Mouse (Mus musculus) limb, embryonic 10.5 days (tissue): ENCODE results near the gene Trpd52l3. TPM values are rescaled to one million over a fixed set of nuclear protein-coding genes. Genes with fewer than 3 reads are reported as not detected.
"Not testable (repeated sequence)": the region's sequence is repeated elsewhere in the genome, so short reads cannot be mapped to it uniquely, and the experiment has no call there.

Experiments used
- DNase-seq: peaks from one replicate; pipeline ENCODE4 v3.0.0-alpha.2; 2017; ENCODE audit warnings: low spot score
- H3K27ac ChIP-seq: fragments of 300-500 bp; sonication (generic); 2 replicates; pipeline ENCODE4 v1.5.1; 2016; ENCODE audit warnings: mild to moderate bottlenecking
- H3K27me3 ChIP-seq: fragments of 300-500 bp; sonication (generic); 2 replicates; pipeline ENCODE4 v1.6.1; 2016; ENCODE audit warnings: low read depth, mild to moderate bottlenecking; ENCODE audit not compliant: poor library complexity, severe bottlenecking
- H3K36me3 ChIP-seq: fragments of 300-500 bp; sonication (generic); 2 replicates; pipeline ENCODE4 v1.6.1; 2016; ENCODE audit warnings: mild to moderate bottlenecking, moderate library complexity
- H3K4me1 ChIP-seq: fragments of 300-500 bp; sonication (generic); 2 replicates; pipeline ENCODE4 v1.6.1; 2016
- H3K4me3 ChIP-seq: fragments of 300-500 bp; sonication (generic); 2 replicates; pipeline ENCODE4 v1.5.1; 2016; ENCODE audit warnings: mild to moderate bottlenecking, moderate library complexity
- H3K9me3 ChIP-seq: fragments of 300-500 bp; sonication (generic); replicated peaks from 2 replicates; pipeline ENCODE4 v1.6.1; 2016; ENCODE audit warnings: mild to moderate bottlenecking
- WGBS: fragments of 180-500 bp; shearing (Covaris S2); methylation state at CpG from one replicate; pipeline ENCODE4 v1.1.7; 2016; 5-methylcytosine and 5-hydroxymethylcytosine counted together
- polyA plus RNA-seq: library from polyadenylated mRNA; unstranded; fragments of >200 nt; fragmentation: Nextera tagmentation; extraction: Ambion mirVana; gene quantifications from 2 replicates; pipeline ENCODE4 v1.2.1, GENCODE M21; 2016

The Trpd52l3 gene
- polyA plus RNA-seq, 1 experiment from 2014 or later = not detected

DNA sequence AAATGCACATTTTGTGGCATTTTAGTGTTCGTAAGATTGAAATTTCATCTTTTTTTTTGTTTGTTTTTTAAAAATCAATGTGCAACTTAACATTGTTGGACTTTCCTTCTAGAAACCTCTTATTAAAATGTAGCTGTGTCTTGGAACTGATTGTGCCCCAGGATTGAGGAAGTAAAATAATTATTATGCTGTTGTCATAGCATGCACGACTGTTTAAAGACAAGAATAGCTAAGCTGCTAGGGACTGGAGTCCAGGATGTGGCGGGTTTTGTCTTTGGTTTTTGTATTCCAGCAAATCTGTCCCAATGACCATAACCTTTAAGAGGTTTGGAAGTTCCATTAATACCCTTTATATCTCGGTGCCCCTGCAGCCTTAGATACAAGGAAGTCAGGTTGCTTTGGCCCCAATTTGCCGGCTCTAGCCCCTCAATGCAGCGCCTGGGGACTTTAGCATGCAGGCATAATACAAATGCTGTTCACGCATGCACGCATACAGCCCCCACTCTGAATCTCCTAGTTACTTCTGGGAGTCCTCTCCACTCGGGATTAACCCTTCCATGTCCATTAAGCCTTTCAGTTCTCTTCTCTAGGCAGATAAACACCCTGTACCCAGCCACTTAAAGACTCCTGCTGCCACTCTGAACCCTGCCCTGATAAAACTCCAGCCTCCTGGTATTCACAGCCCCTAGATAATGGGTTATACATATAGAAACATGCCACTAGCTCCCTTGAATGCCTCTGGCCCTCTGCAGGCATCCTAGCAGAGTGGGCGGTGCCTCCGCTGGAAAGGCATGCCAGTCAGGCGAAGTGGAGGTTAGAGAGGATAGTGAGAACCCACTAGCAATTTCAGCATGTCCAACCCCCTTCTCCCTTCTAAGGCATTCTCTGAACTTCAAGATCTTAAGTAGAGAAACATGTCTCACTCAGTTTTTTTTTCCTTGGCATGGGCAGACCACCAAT lies 2.9 kb upstream of the Trpd52l3 start:
- H3K27ac ChIP-seq = no peak overlapping the region
- H3K9me3 ChIP-seq = no peaks in the 10 kb centered on the region
- H3K4me3 ChIP-seq = no peak overlapping the region
- WGBS = 79% methylated on average over 12 of the region's 12 CpGs
- H3K27me3 ChIP-seq = no peaks in the 10 kb centered on the region
- no peaks in the 10 kb centered on the region for H3K36me3 ChIP-seq
- H3K4me1 ChIP-seq = no peaks in the 10 kb centered on the region
- no peak for DNase-seq

DNA sequence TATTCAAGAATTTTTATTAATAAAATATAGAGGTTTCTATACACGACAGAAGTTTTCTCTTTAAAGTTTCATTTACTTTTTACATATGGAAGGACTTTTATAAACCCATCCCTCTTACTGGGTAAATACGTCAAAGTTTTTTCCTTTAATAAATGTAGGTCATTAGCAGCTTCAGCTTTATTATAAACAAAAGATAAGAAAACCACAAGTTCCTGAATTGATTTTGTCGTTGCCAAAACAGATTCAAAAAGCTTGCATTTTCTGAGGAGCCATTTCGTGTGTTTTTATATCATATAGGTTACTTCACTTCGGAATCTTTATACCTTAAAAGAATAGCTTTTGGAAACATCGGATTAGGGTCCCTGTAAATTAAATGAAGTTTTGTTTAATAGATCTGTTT lies 2.0 kb upstream of the Trpd52l3 start:
- Histone ChIP-seq H3K27ac (no peak overlapping the region), H3K9me3 (no peaks in the 10 kb centered on the region), H3K4me3 (no peak overlapping the region), H3K4me1 (no peaks in the 10 kb centered on the region), H3K36me3 (no peaks in the 10 kb centered on the region), H3K27me3 (no peaks in the 10 kb centered on the region)
- DNase-seq = no peak
- 84% methylated on average over 6 of the region's 6 CpGs for WGBS

DNA sequence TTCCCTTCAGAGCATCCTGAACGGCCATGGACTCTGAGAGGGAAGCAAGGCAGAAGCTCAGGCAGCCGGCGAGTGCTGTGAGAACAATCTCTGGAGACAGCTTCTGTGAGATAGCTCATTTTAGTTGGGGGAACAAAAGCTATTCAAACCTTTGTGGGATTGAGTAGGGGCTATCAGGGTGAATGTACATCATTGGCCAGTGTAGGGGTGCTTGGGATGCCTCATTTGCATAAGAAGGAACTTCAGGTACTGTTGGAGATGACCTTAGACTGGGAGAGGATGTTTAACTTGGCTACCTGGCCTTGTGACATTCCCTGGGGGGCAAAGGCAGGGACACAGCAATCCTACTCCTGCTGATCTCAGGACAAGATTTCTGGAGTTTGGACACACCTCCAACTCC lies 2.8 kb downstream of the Trpd52l3 start:
- no peaks in the 10 kb centered on the region for H3K9me3 ChIP-seq
- no peaks in the 10 kb centered on the region for H3K36me3 ChIP-seq
- no peak for DNase-seq
- no peaks in the 10 kb centered on the region for H3K4me1 ChIP-seq
- no peak overlapping the region for H3K27ac ChIP-seq
- 80% methylated on average over 3 of the region's 3 CpGs for WGBS
- no peaks in the 10 kb centered on the region for H3K27me3 ChIP-seq
- no peak overlapping the region for H3K4me3 ChIP-seq

DNA sequence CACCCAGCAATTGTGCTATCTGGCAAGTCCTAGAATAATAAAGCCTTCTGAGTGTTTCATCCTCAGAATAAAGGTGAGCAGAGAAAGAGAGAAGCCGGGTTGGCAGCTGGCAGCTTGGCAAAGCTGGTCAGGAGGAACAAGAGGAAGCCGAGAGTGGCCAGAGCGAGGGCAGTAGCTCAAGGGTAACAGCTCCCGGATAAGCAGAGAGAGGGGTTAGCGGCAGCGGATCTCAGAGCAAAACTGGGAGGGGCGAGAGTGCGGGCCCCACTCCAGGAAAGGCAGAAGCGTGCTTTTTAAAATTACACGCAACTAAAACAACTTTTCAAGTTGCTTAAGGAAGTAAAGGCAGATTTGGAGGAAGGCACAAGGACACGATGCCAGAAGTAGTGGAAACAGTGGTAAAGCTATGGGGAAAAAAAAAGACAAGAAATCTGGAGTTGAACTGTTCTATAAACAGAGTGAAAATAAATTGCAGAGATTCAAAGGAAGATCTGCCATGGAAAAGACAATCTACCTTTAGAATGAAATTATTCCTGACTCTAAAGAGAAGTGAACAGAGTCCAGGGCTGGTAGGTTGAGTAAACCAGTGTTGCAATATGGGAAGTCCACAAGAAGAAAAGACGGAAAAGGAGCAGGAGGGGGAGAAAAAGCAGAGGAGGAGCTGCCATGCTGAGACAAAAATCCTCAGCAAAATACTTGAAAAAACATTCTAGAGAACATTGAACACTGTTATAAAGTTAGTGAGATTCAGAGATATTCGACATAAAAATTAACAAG lies 7.1 kb downstream of the Trpd52l3 start:
- Histone ChIP-seq H3K4me1 (no peaks in the 10 kb centered on the region), H3K9me3 (no peaks in the 10 kb centered on the region), H3K36me3 (no peaks in the 10 kb centered on the region), H3K27me3 (no peaks in the 10 kb centered on the region), H3K27ac (no peak overlapping the region), H3K4me3 (no peak overlapping the region)
- no peak for DNase-seq
- WGBS = 80% methylated on average over 13 of the region's 13 CpGs

DNA sequence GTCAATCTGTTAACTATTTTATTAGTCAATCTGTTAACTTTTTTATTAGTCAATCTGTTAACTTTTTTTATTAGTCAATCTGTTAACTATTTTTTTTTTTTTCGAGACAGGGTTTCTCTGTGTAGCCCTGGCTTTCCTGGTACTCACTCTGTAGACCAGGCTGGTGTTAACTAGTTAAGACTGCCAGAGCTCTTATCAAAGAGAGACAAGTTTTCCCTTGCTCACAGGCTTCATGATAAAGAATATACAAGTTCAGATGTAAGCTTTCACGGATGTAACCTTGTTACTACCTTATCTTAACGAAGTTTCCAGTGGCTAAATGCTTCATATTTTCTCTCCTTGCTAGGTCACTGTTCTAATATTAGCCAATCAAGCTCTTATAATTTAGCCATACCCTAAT lies 10.7 kb downstream of the Trpd52l3 start:
- Histone ChIP-seq H3K36me3 (no peaks in the 10 kb centered on the region), H3K9me3 (no peaks in the 10 kb centered on the region), H3K4me1 (no peaks in the 10 kb centered on the region), H3K27me3 (no peaks in the 10 kb centered on the region), H3K4me3 (no peak overlapping the region), H3K27ac (no peak overlapping the region)
- no peak for DNase-seq
- 85% methylated on average over 3 of the region's 3 CpGs for WGBS

DNA sequence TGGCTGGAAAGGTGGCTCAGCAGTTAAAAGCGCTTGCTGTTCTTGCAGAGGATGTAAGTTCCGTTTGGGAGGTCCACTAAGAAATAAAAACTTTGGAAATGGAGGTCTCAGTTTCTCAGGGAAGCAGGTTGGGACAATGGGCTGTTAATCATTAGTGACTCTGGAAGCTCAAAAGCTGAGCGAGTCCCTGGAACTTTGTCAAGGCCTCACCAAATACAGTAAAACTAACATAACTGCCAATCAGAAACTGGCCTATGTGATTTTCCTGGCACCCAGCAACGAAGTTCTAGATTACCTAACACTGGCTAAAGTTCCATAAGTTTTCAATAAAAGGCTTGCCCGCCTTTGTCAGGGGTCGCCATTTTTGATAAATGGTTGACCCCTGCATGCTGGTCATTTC lies 12.6 kb downstream of the Trpd52l3 start:
- Histone ChIP-seq H3K4me1 (no peaks in the 10 kb centered on the region), H3K27ac (no peak overlapping the region), H3K9me3 (no peaks in the 10 kb centered on the region), H3K27me3 (no peaks in the 10 kb centered on the region), H3K4me3 (no peak overlapping the region), H3K36me3 (no peaks in the 10 kb centered on the region)
- no peak for DNase-seq
- WGBS = 81% methylated on average over 6 of the region's 6 CpGs

DNA sequence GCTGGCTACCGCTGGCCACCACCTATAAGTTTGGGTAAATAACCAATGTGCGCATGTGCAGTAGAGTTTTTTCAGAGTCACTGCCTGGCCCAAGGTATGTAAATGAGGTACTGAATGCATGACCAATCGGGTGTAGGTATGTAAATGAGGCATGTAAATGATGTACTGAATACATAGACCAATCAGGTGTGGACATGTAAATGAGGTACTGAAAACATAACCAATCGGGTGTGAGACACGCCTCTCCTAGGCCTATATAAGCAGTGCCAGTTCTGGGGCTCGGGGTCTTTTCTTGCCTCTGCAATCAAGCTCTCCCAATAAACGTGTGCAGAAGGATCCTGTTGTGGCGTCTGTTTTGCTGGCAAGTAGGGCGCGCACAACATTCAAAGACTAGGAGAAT lies 19.8 kb downstream of the Trpd52l3 start:
- DNase-seq, H3K27me3 ChIP-seq, H3K4me3 ChIP-seq, H3K9me3 ChIP-seq, H3K27ac ChIP-seq, H3K36me3 ChIP-seq, H3K4me1 ChIP-seq: not testable (repeated sequence)
- WGBS = 95% methylated on average over 10 of the region's 10 CpGs

DNA sequence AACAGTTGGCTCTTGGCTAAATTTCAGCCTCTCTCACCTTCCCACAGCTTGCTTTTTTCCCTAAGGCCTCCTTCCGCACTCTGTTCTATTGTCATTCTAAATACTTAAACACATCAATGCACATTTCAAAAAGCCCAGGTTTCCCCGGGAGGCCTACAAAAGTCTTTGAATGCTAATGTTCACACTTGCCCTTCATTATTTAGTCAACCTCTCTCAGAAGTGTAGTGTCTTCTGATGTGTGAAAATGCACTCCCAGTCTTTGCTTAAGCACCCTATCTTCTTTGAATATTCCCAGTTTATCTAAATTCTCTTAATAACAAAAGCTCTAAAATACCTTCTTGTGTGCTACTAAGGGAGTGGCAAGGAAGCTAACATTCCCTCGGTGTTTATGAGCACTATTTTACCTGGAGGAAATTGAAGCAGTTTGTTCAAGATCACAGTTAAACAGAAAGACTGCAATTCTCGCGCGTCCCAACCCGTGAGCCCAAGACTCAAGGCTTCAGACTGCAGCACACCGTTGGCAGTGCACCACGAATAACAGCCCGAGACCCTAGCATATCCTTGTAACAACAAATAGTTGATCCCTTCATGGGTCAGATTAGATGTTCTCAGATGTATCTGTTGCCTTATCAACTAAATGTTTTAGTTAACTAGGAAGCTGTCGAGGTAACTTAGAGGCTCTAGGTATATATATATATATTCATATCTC lies 25.6 kb downstream of the Trpd52l3 start:
- Histone ChIP-seq H3K27me3 (no peaks in the 10 kb centered on the region), H3K36me3 (peaks cover 9% of the 10 kb centered on the region), H3K4me1 (peaks cover 22% of the 10 kb centered on the region), H3K9me3 (no peaks in the 10 kb centered on the region), H3K4me3 (peak overlapping the region; percentile 98; the same call in 1 of the 2 replicates), H3K27ac (peak overlapping the region; percentile 99)
- DNase-seq = no peak
- 29% methylated on average over 11 of the region's 11 CpGs for WGBS

DNA sequence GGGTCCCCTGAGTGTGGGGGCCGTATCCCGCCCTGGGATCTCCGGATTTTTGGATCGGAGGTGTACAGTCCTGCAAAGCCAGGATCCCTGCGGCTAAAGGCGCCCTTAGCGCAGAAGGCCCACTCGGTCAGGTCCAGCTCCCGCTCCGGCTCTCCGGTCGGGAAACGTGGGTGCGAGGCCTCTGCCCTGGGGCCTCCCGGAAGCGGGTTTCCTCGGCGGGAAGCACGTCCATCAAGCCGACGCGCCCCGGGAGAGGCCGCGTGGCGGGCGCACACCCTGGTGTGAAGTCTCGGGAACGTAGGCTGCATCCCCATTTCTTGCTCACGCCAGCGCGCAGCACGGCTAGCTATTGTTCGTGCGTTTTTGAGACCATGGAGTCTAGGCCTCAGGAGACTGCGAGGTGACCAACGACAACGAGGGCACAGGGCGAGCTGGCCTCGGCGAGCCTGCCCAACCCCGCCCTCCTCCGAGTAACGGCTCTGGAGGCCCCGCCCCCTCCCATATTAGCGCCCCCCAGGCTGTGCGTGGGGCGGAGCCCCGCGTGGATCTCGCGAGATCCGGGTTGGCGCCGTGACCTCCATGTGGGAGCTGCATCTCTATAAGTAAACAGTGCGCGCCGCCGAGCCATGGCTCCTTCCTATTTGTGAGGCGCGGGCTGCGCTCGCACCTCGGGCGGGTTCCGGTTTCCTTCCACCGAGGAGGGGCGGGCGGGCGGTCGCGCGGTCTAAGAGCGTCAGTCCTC lies 26.5 kb downstream of the Trpd52l3 start, which contains the start of gene Uhrf2:
Gene Uhrf2 (plus strand): TSS at position 620 of the 742 bp plus-strand sequence.
- Histone ChIP-seq H3K27me3 (no peaks in the 10 kb centered on the region), H3K9me3 (no peaks in the 10 kb centered on the region), H3K36me3 (peaks cover 10% of the 10 kb centered on the region), H3K4me3 (peak within 1 kb of the TSS; percentile 98), H3K27ac (peak within 1 kb of the TSS; percentile 99), H3K4me1 (peaks cover 22% of the 10 kb centered on the region)
- peak; percentile 98 for DNase-seq
- WGBS = 2% methylated on average over 74 of the region's 74 CpGs

DNA sequence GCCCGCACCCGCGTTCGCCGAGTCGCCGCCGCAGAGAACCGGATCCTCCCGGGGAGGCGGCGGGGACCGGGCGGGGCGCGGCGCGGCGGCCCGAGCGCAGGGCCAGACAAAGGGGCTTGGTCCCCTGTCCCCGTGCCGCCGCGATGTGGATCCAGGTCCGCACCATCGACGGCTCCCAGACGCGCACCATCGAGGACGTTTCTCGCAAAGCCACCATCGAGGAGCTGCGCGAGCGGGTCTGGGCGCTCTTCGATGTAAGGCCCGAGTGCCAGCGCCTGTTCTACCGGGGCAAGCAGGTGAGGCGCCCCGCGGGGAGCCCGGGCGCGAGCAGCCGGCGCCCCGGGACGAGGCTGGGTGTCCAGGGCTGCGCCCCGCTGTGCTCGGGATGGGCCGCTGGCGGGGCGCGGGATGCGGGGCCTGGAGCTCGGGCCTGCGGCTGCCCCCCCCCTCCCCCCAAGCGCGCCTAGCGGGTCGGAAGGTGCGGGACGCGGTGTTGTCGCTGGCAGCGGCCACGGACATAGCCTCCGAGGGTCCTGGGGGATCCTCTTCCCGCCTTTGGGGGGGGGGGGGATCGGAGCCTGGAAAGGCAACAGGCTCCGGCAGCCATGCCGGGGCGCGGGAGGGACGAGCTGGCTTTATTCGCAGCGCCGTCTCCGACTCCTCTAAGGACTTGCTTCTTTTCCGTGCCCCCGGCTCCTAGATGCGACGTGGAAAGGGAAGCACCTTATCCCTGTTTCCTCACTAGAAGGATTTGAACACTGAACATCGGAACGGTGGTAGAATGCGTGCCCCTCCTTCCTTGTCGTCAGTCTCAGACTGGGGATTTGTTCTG lies 27.3 kb downstream of the Trpd52l3 start:
- Histone ChIP-seq H3K4me1 (peaks cover 22% of the 10 kb centered on the region), H3K9me3 (no peaks in the 10 kb centered on the region), H3K36me3 (peaks cover 10% of the 10 kb centered on the region), H3K27ac (peak overlapping the region; percentile 99), H3K27me3 (no peaks in the 10 kb centered on the region), H3K4me3 (peak overlapping the region; percentile 98)
- under 1% methylated on average over 92 of the region's 92 CpGs for WGBS
- peak; percentile 69 for DNase-seq

DNA sequence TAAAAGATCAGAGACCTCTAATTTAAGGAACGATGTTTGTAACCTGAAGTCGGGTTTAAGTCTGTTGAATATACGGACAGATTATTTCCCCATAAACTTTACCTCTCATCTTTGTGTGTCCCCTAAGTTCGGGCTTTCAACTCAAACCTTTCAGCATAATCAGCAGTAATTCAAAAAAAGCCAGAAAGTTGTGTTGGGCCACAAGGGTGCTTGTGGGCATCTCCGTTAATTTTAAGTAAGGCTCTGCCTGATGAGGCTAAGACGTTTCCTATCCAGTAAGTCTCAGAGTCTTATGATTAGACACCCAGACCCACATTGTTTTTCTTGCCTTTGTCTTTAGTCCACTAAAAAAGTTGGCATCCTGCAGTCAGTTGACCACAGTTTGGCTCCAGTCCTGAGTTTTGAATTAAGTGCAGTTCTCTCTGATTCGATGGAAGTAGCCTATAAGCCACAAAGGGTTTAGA lies 27.9 kb downstream of the Trpd52l3 start:
- DNase-seq = no peak
- H3K27ac ChIP-seq = peak overlapping the region; percentile 99
- WGBS = 8% methylated on average over 7 of the region's 7 CpGs

More for the DNA sequence above, 27.9 kb downstream of the Trpd52l3 start:
- Histone ChIP-seq H3K36me3 (peaks cover 10% of the 10 kb centered on the region), H3K27me3 (no peaks in the 10 kb centered on the region), H3K4me3 (peak overlapping the region; percentile 98), H3K4me1 (peaks cover 22% of the 10 kb centered on the region), H3K9me3 (no peaks in the 10 kb centered on the region)
